Mouse (Mus musculus): ENCODE data around the gene Ube2h. TPM values are rescaled to one million over a fixed set of nuclear protein-coding genes. Genes with fewer than 3 reads are reported as not detected.
A peak's percentile ranks its signal among the peaks of the same experiment; 100 is the strongest.

The Ube2h gene
- 58.9 and 60.5 TPM in 2 replicates for polyA plus RNA-seq (2014; fragmentation: Nextera tagmentation; extraction: Ambion mirVana)

DNA sequence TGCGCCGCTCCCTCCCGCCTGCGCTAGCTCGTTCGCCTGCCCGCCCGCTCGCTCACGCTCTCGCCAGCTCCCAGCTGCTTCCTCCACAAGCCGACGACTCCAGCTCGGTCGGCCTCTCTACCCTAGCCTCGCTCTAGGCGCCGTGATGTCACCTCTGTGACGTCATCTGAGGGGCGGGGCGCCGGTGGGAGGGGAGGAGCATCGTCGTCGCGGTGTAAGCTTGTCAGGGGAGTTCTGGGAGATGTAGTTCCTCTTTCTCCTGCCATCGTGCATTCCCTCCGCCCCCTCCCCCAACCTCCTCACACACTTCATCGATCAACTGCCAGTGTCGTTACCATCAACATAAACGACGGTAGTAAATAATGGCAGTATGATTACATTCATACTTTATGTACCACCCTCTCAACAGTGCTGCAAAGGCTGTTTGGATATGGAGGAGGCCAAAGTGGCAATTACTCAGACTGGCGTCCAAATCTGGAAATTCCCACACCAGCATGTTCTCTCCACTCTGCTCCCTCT lies at the start of gene Ube2h:
Ube2h (minus strand) TSS at position 141 of the 519 bp plus-strand sequence.
- Histone ChIP-seq H3K4me1 (ENCODE audit: control insufficient read depth, insufficient read depth, low read length) (peaks cover 37% of the 10 kb centered on the region), H3K36me3 (ENCODE audit: control insufficient read depth, insufficient read depth, low read length) (no peaks in the 10 kb centered on the region), H3K27me3 (ENCODE audit: control insufficient read depth, insufficient read depth, low read length) (no peaks in the 10 kb centered on the region), H3K4me3 (ENCODE audit: low read depth, low read length) (peak within 1 kb of the TSS; percentile 71), H3K27ac (ENCODE audit: low read length) (peak within 1 kb of the TSS; percentile 87), H3K9ac (replicated peaks; ENCODE audit: low read depth, low read length) (peak within 1 kb of the TSS; percentile 73), H3K4me2 (replicated peaks; ENCODE audit: low read depth, low read length) (peak within 1 kb of the TSS; percentile 87), H3K9me3 (ENCODE audit: control insufficient read depth, low read depth, low read length) (no peaks in the 10 kb centered on the region)
- under 1% methylated on average over 31 of the region's 33 CpGs for WGBS
- ATAC-seq (ENCODE audit: insufficient number of reproducible peaks, insufficient read depth, low FRiP score, low read depth) = peak; percentile 92

DNA sequence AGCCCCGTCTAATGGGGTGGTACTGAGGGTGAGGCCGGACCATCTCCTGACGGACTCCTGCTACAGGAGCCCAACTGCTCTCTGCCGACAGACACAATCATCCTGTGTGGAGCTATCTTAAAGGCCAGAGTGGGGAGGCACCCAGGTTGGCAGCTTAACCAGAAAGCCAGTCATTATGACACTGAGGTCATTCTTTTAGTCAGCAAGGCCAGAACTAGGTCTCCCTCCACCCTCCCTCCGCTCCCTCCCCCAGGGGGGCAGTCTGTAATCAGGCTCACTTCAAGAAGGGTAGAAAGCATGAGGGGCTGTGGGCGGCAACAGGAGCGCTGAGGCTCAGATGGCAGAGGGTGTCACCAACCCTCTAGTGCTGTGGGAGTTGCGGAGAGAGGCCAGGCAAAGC lies 49.3 kb upstream of the Ube2h start:
- Histone ChIP-seq H3K27ac (ENCODE audit: low read length) (no peak overlapping the region), H3K4me1 (ENCODE audit: control insufficient read depth, insufficient read depth, low read length) (no peaks in the 10 kb centered on the region), H3K9me3 (ENCODE audit: control insufficient read depth, low read depth, low read length) (no peaks in the 10 kb centered on the region), H3K27me3 (ENCODE audit: control insufficient read depth, insufficient read depth, low read length) (no peaks in the 10 kb centered on the region), H3K36me3 (ENCODE audit: control insufficient read depth, insufficient read depth, low read length) (no peaks in the 10 kb centered on the region), H3K4me3 (ENCODE audit: low read depth, low read length) (no peak overlapping the region), H3K4me2 (replicated peaks; ENCODE audit: low read depth, low read length) (no peak overlapping the region), H3K9ac (replicated peaks; ENCODE audit: low read depth, low read length) (no peak overlapping the region)
- WGBS = 74% methylated on average over 8 of the region's 8 CpGs
- ATAC-seq (ENCODE audit: insufficient number of reproducible peaks, insufficient read depth, low FRiP score, low read depth) = no peak

DNA sequence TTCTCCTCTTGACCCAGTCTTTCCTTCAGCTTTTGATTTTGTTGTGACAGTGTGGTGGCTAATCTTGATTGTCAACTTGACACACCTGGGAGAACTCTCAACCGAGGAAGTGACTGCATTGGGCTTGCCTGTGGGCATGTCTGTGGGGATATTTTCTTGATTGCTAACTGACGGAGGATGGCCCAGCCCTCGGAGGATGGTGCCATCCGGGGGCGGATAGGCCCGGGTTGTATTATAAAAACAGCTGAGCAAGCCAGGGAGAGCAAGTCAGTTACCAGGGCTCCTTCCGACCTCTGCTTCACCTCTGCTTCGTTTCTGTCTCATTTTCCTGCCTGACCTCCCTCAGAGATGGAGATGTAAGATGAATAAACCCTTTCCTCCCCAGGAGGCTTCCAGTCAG lies 48.4 kb upstream of the Ube2h start:
- Histone ChIP-seq H3K9ac (replicated peaks; ENCODE audit: low read depth, low read length) (no peak overlapping the region), H3K27me3 (ENCODE audit: control insufficient read depth, insufficient read depth, low read length) (no peaks in the 10 kb centered on the region), H3K4me3 (ENCODE audit: low read depth, low read length) (no peak overlapping the region), H3K4me2 (replicated peaks; ENCODE audit: low read depth, low read length) (no peak overlapping the region), H3K9me3 (ENCODE audit: control insufficient read depth, low read depth, low read length) (no peaks in the 10 kb centered on the region), H3K4me1 (ENCODE audit: control insufficient read depth, insufficient read depth, low read length) (no peaks in the 10 kb centered on the region), H3K36me3 (ENCODE audit: control insufficient read depth, insufficient read depth, low read length) (no peaks in the 10 kb centered on the region), H3K27ac (ENCODE audit: low read length) (no peak overlapping the region)
- ATAC-seq (ENCODE audit: insufficient number of reproducible peaks, insufficient read depth, low FRiP score, low read depth) = no peak
- WGBS = 35% methylated on average over 8 of the region's 8 CpGs

DNA sequence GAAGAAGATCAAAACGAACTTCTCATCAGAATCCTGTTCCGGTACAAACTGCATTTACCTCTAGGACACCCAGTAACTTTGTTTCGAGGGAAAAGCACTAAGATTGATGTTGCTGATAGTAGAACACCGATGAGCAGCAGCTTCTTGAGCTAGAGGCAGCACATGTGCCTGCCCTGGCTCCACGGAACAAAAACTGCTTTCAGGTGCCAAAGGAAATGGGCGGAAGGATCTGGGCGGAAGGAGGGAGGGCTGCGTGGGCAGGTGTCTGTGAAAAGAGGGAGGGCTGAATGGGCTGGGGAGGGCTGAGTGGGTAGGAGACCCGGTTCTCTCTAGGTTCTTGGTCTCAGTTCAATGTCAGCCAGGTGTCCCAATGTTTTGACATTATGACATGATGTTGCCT lies 47.0 kb upstream of the Ube2h start:
- WGBS = 67% methylated on average over 9 of the region's 9 CpGs
- no peaks in the 10 kb centered on the region for H3K9me3 ChIP-seq (ENCODE audit: control insufficient read depth, low read depth, low read length)
- H3K4me3 ChIP-seq (ENCODE audit: low read depth, low read length) = no peak overlapping the region
- no peaks in the 10 kb centered on the region for H3K4me1 ChIP-seq (ENCODE audit: control insufficient read depth, insufficient read depth, low read length)
- no peaks in the 10 kb centered on the region for H3K27me3 ChIP-seq (ENCODE audit: control insufficient read depth, insufficient read depth, low read length)
- H3K9ac ChIP-seq (replicated peaks; ENCODE audit: low read depth, low read length) = no peak overlapping the region
- no peak overlapping the region for H3K27ac ChIP-seq (ENCODE audit: low read length)
- no peaks in the 10 kb centered on the region for H3K36me3 ChIP-seq (ENCODE audit: control insufficient read depth, insufficient read depth, low read length)
- no peak for ATAC-seq (ENCODE audit: insufficient number of reproducible peaks, insufficient read depth, low FRiP score, low read depth)
- no peak overlapping the region for H3K4me2 ChIP-seq (replicated peaks; ENCODE audit: low read depth, low read length)

DNA sequence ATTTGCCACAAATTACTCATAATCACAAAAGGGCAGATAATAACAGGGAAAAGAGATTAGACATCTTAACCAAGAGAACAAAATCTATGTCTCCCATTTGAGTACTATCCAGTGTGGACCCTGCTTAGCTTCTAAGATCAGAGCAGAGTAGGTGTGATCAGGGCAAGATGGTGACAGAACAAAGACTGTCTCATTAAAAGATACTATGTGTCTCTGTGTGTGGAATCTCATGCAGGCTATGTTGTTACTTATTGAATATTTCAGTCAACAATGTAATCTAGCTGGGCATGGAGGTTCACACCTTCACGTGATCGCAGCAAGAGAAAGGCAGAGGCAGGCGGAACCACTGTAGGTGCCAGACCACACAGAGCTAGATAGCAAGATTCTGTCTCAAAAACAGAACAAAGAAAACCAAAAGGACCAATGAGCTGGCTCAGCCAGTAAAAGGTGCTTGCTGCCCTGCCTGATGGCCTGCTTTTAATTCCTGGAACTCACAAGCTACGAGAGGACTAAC lies 43.0 kb upstream of the Ube2h start:
- Histone ChIP-seq H3K4me3 (ENCODE audit: low read depth, low read length) (no peak overlapping the region), H3K4me1 (ENCODE audit: control insufficient read depth, insufficient read depth, low read length) (no peaks in the 10 kb centered on the region)

DNA sequence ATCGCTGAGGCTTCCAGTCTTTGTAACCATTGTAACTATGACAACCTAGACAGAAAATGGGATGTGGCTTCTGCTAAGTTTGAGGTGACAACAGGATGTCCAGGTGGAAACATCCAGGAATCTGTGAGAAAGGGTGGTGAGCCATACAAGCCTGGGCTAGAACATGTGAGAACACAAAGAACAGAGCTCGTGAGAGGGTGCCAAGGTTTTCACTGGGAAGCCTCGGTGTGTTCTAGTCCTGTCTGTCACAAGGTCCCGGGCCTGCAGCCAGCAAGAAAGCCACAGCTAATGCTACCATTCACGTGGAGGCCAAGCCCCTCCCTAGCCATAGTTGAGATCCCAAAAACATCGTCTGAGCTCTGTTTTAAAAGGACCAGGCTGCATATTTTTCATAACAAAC lies 42.4 kb upstream of the Ube2h start:
- H3K9me3 ChIP-seq (ENCODE audit: control insufficient read depth, low read depth, low read length) = no peaks in the 10 kb centered on the region
- H3K4me1 ChIP-seq (ENCODE audit: control insufficient read depth, insufficient read depth, low read length) = no peaks in the 10 kb centered on the region
- no peaks in the 10 kb centered on the region for H3K36me3 ChIP-seq (ENCODE audit: control insufficient read depth, insufficient read depth, low read length)
- ATAC-seq (ENCODE audit: insufficient number of reproducible peaks, insufficient read depth, low FRiP score, low read depth) = no peak
- no peaks in the 10 kb centered on the region for H3K27me3 ChIP-seq (ENCODE audit: control insufficient read depth, insufficient read depth, low read length)
- no peak overlapping the region for H3K4me3 ChIP-seq (ENCODE audit: low read depth, low read length)
- H3K9ac ChIP-seq (replicated peaks; ENCODE audit: low read depth, low read length) = no peak overlapping the region
- WGBS = 59% methylated on average over 6 of the region's 6 CpGs
- H3K27ac ChIP-seq (ENCODE audit: low read length) = no peak overlapping the region
- H3K4me2 ChIP-seq (replicated peaks; ENCODE audit: low read depth, low read length) = no peak overlapping the region

More for the DNA sequence above, 43.0 kb upstream of the Ube2h start:
- no peak overlapping the region for H3K27ac ChIP-seq (ENCODE audit: low read length)
- ATAC-seq (ENCODE audit: insufficient number of reproducible peaks, insufficient read depth, low FRiP score, low read depth) = no peak
- H3K4me2 ChIP-seq (replicated peaks; ENCODE audit: low read depth, low read length) = no peak overlapping the region
- no peaks in the 10 kb centered on the region for H3K9me3 ChIP-seq (ENCODE audit: control insufficient read depth, low read depth, low read length)
- H3K27me3 ChIP-seq (ENCODE audit: control insufficient read depth, insufficient read depth, low read length) = no peaks in the 10 kb centered on the region
- WGBS = 74% methylated on average over 4 of the region's 4 CpGs
- H3K9ac ChIP-seq (replicated peaks; ENCODE audit: low read depth, low read length) = no peak overlapping the region
- no peaks in the 10 kb centered on the region for H3K36me3 ChIP-seq (ENCODE audit: control insufficient read depth, insufficient read depth, low read length)

DNA sequence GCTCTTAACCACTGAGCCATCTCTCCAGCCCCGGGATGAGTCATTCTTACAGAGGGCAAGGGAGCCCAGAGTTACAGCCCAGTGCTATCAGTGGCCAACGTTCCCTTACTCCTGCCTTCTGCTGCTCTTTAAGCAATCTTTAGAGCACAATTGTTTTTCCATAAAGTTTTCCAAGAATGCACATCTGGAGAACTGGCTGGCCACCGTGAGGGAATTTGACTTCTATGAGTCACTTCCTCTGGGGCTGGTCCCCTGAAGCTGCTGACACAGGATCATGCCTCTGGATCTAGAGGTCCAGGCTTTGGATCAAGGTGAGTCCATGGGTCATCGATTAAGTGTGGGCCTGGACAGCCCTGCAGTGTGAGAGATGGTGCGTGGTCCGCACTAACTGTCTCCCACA lies 39.7 kb upstream of the Ube2h start:
- no peak overlapping the region for H3K9ac ChIP-seq (replicated peaks; ENCODE audit: low read depth, low read length)
- no peaks in the 10 kb centered on the region for H3K27me3 ChIP-seq (ENCODE audit: control insufficient read depth, insufficient read depth, low read length)
- H3K4me2 ChIP-seq (replicated peaks; ENCODE audit: low read depth, low read length) = no peak overlapping the region
- no peak for ATAC-seq (ENCODE audit: insufficient number of reproducible peaks, insufficient read depth, low FRiP score, low read depth)
- H3K4me3 ChIP-seq (ENCODE audit: low read depth, low read length) = no peak overlapping the region
- no peaks in the 10 kb centered on the region for H3K4me1 ChIP-seq (ENCODE audit: control insufficient read depth, insufficient read depth, low read length)
- H3K9me3 ChIP-seq (ENCODE audit: control insufficient read depth, low read depth, low read length) = no peaks in the 10 kb centered on the region
- no peaks in the 10 kb centered on the region for H3K36me3 ChIP-seq (ENCODE audit: control insufficient read depth, insufficient read depth, low read length)
- no peak overlapping the region for H3K27ac ChIP-seq (ENCODE audit: low read length)
- WGBS = 73% methylated on average over 6 of the region's 6 CpGs

- no peaks in the 10 kb centered on the region for H3K4me1 ChIP-seq (ENCODE audit: control insufficient read depth, insufficient read depth, low read length)
- WGBS = 83% methylated on average over 4 of the region's 4 CpGs
- no peaks in the 10 kb centered on the region for H3K27me3 ChIP-seq (ENCODE audit: control insufficient read depth, insufficient read depth, low read length)
- H3K27ac ChIP-seq (ENCODE audit: low read length) = no peak overlapping the region
- no peaks in the 10 kb centered on the region for H3K9me3 ChIP-seq (ENCODE audit: control insufficient read depth, low read depth, low read length)
- H3K4me2 ChIP-seq (replicated peaks; ENCODE audit: low read depth, low read length) = no peak overlapping the region
- H3K9ac ChIP-seq (replicated peaks; ENCODE audit: low read depth, low read length) = no peak overlapping the region
- no peaks in the 10 kb centered on the region for H3K36me3 ChIP-seq (ENCODE audit: control insufficient read depth, insufficient read depth, low read length)
- no peak for ATAC-seq (ENCODE audit: insufficient number of reproducible peaks, insufficient read depth, low FRiP score, low read depth)
- H3K4me3 ChIP-seq (ENCODE audit: low read depth, low read length) = no peak overlapping the region
Observed at GRCm38 (mm10) chr6:30340231-30340873, 36.0 kb upstream of the Ube2h start.
